Mouse (Mus musculus) liver, embryonic 11.5 days (tissue): ENCODE measurements around the gene Il4ra. TPM values are rescaled to one million over a fixed set of nuclear protein-coding genes. Genes with fewer than 3 reads are reported as not detected.

ENCODE experiments used
- ATAC-seq: fragments of 200-750 bp; cut with Nextera tagmentation; replicated peaks from 2 replicates; pipeline ENCODE4 v1.8.0; 2017; ENCODE audit warnings: moderate number of reproducible peaks, mild to moderate bottlenecking, moderate TSS enrichment, moderate library complexity; ENCODE audit not compliant: low FRiP score
- DNase-seq: peaks from one replicate; pipeline ENCODE4 v3.0.0-alpha.2; 2017; ENCODE audit warnings: low spot score
- H3K27ac ChIP-seq: fragments of 300-500 bp; sonication (generic); 2 replicates; pipeline ENCODE4 v1.5.1; 2014; ENCODE audit warnings: mild to moderate bottlenecking, low read depth, low read length, control low read depth
- H3K27me3 ChIP-seq: fragments of 300-500 bp; sonication (generic); replicated peaks from 2 replicates; pipeline ENCODE4 v1.6.1; 2014; ENCODE audit warnings: low read length, mixed read lengths; ENCODE audit not compliant: control insufficient read depth, insufficient read depth
- H3K36me3 ChIP-seq: fragments of 300-500 bp; sonication (generic); 2 replicates; pipeline ENCODE4 v1.6.1; 2014; ENCODE audit warnings: mild to moderate bottlenecking, low read length, moderate library complexity, mixed read lengths; ENCODE audit not compliant: control insufficient read depth, insufficient read depth
- H3K4me1 ChIP-seq: fragments of 300-500 bp; sonication (generic); replicated peaks from 2 replicates; pipeline ENCODE4 v1.6.1; 2014; ENCODE audit warnings: low read length, mixed read lengths; ENCODE audit not compliant: control insufficient read depth, insufficient read depth
- H3K4me2 ChIP-seq: fragments of 300-500 bp; sonication (generic); 2 replicates; pipeline ENCODE4 v1.6.1; 2014; ENCODE audit warnings: mild to moderate bottlenecking, control low read depth, moderate library complexity
- H3K4me3 ChIP-seq: fragments of 300-500 bp; sonication (generic); 2 replicates; pipeline ENCODE4 v1.5.1; 2014; ENCODE audit warnings: low read depth, low read length, control low read depth
- H3K9ac ChIP-seq: fragments of 300-500 bp; sonication (generic); 2 replicates; pipeline ENCODE4 v1.6.1; 2014; ENCODE audit warnings: low read depth, low read length, control low read depth
- H3K9me3 ChIP-seq: fragments of 300-500 bp; sonication (generic); 2 replicates; pipeline ENCODE4 v1.6.1; 2016; ENCODE audit warnings: low read length, inconsistent platforms, mixed read lengths; ENCODE audit not compliant: control insufficient read depth
- WGBS: fragments of 180-500 bp; shearing (Covaris S2); extraction: QIAGEN DNeasy Blood & Tissue Kit; methylation state at CpG from one replicate; pipeline ENCODE4 v1.1.7; 2014; 5-methylcytosine and 5-hydroxymethylcytosine counted together
- polyA plus RNA-seq: library from polyadenylated mRNA; unstranded; fragments of >200 nt; fragmentation: Nextera tagmentation; extraction: Ambion mirVana; gene quantifications from 2 replicates; pipeline ENCODE4 v1.2.1, GENCODE M21; 2014

Il4ra gene
- polyA plus RNA-seq, 1 experiment from 2014 or later: 5.3 TPM

DNA sequence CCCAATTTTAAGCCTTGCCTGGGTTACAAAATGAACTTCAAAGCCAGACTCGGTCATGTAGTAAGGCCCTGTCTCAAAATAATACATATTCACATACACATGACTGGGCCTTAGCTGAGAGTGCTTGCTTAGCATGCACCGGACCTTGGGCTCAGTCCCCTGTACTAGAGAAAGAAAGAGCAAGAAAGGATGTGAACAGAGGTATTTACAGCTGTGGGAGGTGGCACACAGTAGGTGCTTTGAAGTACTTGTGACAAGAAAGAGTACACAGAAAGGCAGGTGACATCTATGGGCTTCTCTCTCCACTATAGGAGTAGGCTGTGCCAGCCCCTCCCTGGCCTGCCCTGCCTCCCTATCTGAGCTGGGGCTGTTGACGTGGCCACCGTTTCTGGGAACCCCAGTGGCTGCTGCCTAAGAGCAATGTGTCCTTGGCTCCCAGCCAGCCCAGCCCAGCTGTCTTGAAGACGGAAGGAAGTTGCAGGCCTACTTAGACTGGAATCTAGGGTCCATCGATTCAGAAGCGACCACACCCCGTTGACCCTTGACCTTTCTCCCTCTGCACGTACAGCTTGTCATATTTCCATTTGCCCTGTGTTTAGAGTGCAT lies 9.3 kb downstream of the Il4ra start:
- H3K27ac ChIP-seq: no peak overlapping the region
- H3K4me2 ChIP-seq: no peak overlapping the region
- no peak overlapping the region for H3K9ac ChIP-seq
- no peaks in the 10 kb centered on the region for H3K27me3 ChIP-seq
- DNase-seq (no peak), ATAC-seq (peak; percentile 56; the same call in 1 of the 2 replicates)
- peaks cover 14% of the 10 kb centered on the region; the same call in 1 of the 2 replicates for H3K4me1 ChIP-seq
- H3K36me3 ChIP-seq: no peaks in the 10 kb centered on the region
- H3K4me3 ChIP-seq: no peak overlapping the region
- H3K9me3 ChIP-seq: no peaks in the 10 kb centered on the region
- WGBS: 59% methylated on average over 9 of the region's 9 CpGs

DNA sequence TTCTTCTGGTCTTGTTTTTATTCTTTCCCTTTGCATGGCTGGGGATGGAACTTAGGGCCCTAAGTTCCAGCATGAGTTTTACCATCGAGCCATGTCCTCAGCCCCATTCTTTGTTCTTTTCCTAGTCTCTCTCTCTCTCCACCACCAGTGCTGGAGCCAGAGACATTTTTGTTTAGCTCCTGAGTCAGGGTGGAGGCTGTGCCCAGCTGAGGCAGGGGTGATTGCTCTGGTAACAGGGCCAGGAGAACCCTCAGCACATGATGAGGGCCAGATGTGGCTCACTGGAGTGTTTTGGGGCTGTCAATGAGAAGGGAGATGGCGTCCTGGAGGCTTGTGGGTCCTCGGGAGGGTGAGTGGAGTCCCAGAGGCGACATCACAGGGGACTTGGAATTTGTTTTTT lies 10.5 kb downstream of the Il4ra start:
- no peak overlapping the region for H3K4me2 ChIP-seq
- H3K27me3 ChIP-seq: no peaks in the 10 kb centered on the region
- no peak overlapping the region for H3K4me3 ChIP-seq
- no peak overlapping the region for H3K9ac ChIP-seq
- H3K36me3 ChIP-seq: no peaks in the 10 kb centered on the region
- ATAC-seq (no peak), DNase-seq (no peak)
- H3K27ac ChIP-seq: no peak overlapping the region
- peaks cover 4% of the 10 kb centered on the region; the same call in 1 of the 2 replicates for H3K4me1 ChIP-seq
- H3K9me3 ChIP-seq: no peaks in the 10 kb centered on the region
- 79% methylated on average over 4 of the region's 4 CpGs for WGBS

DNA sequence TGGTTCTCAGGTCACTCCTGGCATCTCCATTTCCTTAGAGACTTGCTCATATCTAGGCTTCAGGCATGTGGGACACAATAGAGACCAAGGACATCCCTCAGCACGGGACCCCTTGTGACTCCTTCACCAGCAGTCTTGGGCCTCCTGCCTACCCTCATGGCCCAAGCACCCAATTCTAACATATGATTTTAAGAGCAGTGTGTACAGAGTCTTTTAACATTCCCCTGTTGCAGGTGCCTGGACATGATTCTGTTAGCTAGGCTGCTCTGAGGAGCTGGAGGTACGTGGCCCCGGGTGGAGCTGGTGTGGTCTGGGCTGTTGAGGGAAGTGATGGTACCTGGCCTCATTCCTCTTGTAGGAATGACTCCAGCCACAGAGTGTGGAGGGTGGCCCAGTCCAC lies 11.2 kb downstream of the Il4ra start:
- no peak overlapping the region for H3K4me3 ChIP-seq
- DNase-seq: no peak
- 80% methylated on average over 3 of the region's 3 CpGs for WGBS
- no peaks in the 10 kb centered on the region for H3K27me3 ChIP-seq
- H3K4me1 ChIP-seq: peaks cover 4% of the 10 kb centered on the region; the same call in 1 of the 2 replicates
- ATAC-seq: no peak
- no peak overlapping the region for H3K9ac ChIP-seq
- no peaks in the 10 kb centered on the region for H3K9me3 ChIP-seq
- H3K36me3 ChIP-seq: no peaks in the 10 kb centered on the region
- H3K27ac ChIP-seq: no peak overlapping the region
- H3K4me2 ChIP-seq: no peak overlapping the region

DNA sequence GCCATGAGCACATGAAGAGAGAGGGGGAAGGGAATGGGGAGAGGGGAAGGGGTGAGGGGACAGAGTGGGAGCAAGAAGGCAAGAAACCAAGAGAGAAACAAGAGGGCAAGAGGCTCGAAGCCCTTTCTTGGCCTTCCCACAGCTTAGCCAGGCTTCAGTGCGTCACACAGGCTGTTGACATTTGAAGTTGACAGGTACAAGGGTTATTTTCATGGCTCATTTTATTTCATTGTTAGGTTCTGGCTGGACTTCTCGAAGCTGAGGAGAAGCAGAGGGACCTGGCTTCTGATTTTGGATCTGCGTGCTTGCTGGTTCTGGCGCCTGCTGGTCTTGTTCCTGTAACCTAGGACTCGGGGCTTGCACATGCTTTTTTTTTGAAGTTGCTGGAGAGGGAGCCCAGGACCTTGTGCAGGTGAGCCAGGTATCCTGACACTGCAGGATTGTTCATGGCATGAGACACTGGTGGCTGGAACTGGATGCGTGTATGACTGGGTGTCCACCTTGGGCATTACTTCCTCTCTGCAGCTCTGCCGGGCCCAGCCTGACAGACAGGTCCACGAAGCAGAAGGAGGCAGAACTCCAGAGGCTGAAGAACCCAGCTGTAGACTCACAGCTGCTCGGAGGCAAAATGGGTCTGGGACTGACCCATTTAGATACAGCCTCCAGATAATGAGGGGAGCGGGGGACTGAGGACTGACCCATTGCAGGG lies 12.6 kb downstream of the Il4ra start:
- H3K36me3 ChIP-seq: no peaks in the 10 kb centered on the region
- H3K27ac ChIP-seq: no peak overlapping the region
- H3K4me2 ChIP-seq: no peak overlapping the region
- DNase-seq (no peak), ATAC-seq (no peak)
- no peak overlapping the region for H3K4me3 ChIP-seq
- no peaks in the 10 kb centered on the region for H3K9me3 ChIP-seq
- no peaks in the 10 kb centered on the region for H3K27me3 ChIP-seq
- 79% methylated on average over 11 of the region's 11 CpGs for WGBS
- H3K4me1 ChIP-seq: peaks cover 4% of the 10 kb centered on the region; the same call in 1 of the 2 replicates
- H3K9ac ChIP-seq: no peak overlapping the region

DNA sequence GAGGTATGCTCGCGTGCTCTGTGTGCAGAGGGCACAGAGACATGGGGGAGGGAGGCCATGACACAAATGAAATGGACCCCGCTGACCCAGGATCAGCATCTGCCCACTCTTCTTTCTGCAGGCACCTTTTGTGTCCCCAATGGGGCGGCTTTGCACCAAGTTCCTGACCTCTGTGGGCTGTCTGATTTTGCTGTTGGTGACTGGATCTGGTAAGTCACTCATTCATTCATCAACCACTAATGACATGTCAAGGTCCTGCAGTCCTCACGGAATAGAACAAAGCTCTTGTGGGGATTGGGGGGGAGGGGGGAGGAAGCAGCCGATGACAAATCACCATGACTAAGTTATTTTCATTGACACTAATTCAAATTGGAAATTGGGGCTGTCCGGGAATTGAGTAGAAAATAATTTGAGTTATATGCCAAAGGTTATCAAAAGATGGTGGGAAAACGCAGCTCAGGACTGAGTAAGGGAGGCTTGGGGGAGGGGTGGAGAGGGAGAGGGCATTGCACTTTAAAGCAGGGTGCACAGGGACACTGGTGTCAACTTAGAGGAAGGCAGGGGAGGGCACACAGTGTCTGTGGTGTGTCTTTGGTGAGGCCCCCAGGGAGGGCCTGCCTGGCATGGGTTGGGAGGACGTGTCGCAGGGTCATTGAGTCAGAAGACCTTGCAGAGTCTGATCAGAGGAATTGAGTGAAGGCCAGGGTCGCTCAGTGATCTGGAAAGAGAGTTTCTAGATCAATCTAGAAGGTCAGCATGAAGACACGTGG lies 13.8 kb downstream of the Il4ra start:
- 68% methylated on average over 12 of the region's 12 CpGs for WGBS
- H3K27me3 ChIP-seq: no peaks in the 10 kb centered on the region
- peaks cover 4% of the 10 kb centered on the region; the same call in 1 of the 2 replicates for H3K4me1 ChIP-seq
- ATAC-seq (no peak), DNase-seq (no peak)
- H3K9me3 ChIP-seq: no peaks in the 10 kb centered on the region
- H3K27ac ChIP-seq: no peak overlapping the region
- H3K9ac ChIP-seq: no peak overlapping the region
- no peak overlapping the region for H3K4me2 ChIP-seq
- H3K4me3 ChIP-seq: no peak overlapping the region
- no peaks in the 10 kb centered on the region; the same call in 1 of the 2 replicates for H3K36me3 ChIP-seq

DNA sequence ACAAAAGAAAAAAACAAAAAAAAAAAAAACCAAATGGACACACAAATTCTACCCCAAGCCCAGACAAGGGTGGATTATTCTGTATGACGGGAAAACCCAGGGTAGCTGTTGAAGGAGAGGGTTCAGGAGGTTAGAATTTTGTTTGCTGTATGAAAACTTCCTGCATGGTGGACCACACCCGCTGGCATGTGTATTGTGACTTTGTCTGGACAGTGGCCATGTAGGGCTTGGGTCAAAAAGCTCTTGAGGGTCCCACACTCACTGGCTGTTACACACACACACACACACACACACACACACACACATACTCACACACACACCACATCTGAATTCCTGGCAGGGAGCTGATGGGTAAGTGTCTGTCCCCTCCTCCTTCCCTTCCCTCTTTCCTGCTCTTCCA lies 14.5 kb downstream of the Il4ra start:
- no peak for ATAC-seq
- H3K4me3 ChIP-seq: no peak overlapping the region
- no peak overlapping the region for H3K9ac ChIP-seq
- DNase-seq: no peak
- H3K9me3 ChIP-seq: no peaks in the 10 kb centered on the region
- WGBS: 79% methylated on average over 2 of the region's 2 CpGs
- no peak overlapping the region for H3K27ac ChIP-seq
- no peaks in the 10 kb centered on the region; the same call in 1 of the 2 replicates for H3K36me3 ChIP-seq
- H3K4me2 ChIP-seq: no peak overlapping the region
- H3K4me1 ChIP-seq: no peaks in the 10 kb centered on the region
- H3K27me3 ChIP-seq: no peaks in the 10 kb centered on the region

DNA sequence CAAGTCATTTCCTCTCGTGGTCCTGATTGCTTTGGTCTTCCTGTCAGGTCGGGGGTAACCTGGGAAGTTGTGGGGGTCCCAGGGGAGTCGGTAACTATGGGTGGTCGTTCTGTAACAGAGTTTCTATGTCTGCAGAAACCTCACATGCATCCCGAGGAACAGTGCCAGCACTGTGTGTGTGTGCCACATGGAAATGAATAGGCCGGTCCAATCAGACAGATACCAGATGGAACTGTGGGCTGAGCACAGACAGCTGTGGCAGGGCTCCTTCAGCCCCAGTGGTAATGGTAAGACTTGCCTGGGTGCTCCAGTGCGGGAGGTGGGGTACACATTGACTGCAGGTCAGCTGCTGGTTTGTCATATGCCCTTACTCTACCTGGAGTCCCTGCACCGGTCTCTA lies 17.0 kb downstream of the Il4ra start:
- H3K27me3 ChIP-seq: no peaks in the 10 kb centered on the region
- H3K27ac ChIP-seq: no peak overlapping the region
- WGBS: 82% methylated on average over 8 of the region's 8 CpGs
- no peak overlapping the region for H3K4me3 ChIP-seq
- DNase-seq (no peak), ATAC-seq (no peak)
- no peak overlapping the region for H3K4me2 ChIP-seq
- no peaks in the 10 kb centered on the region for H3K9me3 ChIP-seq
- no peaks in the 10 kb centered on the region; the same call in 1 of the 2 replicates for H3K36me3 ChIP-seq
- no peaks in the 10 kb centered on the region for H3K4me1 ChIP-seq
- H3K9ac ChIP-seq: no peak overlapping the region

DNA sequence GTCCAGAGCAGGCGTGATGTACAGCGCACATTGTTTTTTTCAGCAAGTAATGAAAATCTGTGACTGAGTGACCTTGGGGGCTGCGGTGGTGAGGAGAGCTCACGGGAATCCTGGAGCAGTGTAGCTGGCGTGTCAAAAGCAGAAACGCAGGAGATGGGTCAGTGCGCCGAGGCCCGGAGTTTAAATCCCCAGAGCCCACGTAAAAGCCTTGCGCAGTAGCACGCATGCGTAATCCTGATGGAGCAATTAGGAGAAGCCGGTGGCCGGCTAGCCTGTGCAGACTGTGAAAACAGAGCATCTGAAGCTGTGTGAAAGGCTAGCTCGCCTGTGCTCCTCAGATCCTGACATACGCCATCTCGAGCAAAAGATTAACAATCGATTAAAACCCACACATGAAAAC lies 20.0 kb downstream of the Il4ra start:
- Histone ChIP-seq H3K4me1 (no peaks in the 10 kb centered on the region; the same call in 1 of the 2 replicates), H3K9ac (no peak overlapping the region), H3K36me3 (no peaks in the 10 kb centered on the region; the same call in 1 of the 2 replicates), H3K4me2 (no peak overlapping the region), H3K9me3 (no peaks in the 10 kb centered on the region), H3K4me3 (no peak overlapping the region), H3K27ac (no peak overlapping the region), H3K27me3 (no peaks in the 10 kb centered on the region)
- DNase-seq (no peak), ATAC-seq (no peak)
- WGBS: 88% methylated on average over 19 of the region's 19 CpGs
